Mouse (Mus musculus) testis, postnatal 10 days (tissue): ENCODE measurements around the gene Tubd1.

Experiments used
- DNase-seq: peaks from one replicate; pipeline ENCODE4 v3.0.0; 2021; ENCODE audit warnings: low spot score

The Tubd1 gene

DNA sequence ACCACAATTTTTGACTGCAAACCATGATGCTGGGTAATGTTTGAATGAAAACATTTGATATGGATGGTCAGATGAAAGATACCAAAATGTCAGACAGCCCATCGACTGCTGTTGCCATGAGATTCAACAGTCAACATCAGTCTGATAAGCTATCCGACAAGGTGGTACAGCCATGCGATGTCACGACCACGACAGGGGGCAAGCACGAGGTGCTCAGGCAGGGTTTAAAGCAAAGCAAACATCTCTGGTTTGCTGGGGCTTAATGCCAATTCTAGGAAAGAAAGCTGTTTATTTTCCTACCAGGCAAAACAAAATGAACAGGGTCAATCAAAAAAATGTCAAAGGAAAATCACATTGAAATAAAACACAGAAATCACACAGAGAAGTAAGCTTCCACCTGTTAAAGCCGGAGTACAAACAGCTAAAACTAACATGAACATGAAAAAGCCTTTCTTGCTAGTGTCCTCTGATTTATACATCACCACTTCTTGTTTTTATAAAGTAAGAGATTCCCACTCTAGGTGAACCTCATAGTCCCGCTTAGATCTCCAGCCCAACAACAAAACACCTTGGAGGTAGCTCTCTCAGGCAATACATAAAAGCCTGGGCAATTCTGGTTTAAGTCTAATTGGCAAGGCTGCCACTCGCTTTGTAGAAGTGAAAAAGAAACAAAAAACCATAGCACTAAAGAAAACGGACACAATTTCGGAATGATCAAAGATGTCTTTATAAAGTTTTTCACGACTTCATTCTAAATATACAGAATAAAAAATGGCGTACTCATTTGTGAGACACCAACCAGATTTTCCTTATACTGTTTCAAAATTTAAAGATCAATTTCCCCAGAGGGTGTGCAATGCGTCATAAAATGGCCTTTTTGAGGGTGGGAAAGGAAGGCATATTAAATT, 39.5 kb downstream of the Tubd1 start:
- DNase-seq, result no peak

DNA sequence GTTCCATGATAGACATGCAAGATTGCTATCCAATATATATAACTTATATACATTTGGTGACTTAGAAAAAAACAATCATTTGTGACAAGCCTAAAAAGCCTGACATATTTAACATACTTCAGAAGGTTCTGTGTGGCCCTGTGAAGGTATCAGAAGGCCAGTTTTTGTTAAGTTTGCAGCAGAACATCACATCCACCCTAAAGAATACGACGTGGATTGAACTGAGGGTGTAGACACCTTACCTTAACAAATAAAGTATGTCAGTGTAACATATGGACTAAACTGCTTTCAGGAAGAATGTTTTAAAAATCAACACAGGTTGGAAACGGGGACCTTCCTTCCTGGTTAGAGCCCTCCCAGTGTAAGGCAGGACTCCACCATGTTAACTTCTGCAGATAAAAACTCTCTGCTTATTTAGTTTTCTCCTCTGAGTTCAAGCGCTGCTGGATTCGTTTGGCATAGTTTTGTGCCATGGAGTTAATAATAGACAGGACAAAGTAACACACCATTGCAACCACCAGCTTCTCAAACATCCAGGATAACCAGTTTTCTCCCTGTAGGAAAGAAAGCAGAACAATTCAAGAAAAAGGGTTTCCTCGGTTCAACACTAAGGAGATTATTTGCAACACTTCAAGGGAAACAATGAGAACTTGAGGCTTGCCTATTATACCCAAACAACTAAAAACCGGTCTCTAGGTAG, 40.3 kb downstream of the Tubd1 start:
- DNase-seq, result no peak

DNA sequence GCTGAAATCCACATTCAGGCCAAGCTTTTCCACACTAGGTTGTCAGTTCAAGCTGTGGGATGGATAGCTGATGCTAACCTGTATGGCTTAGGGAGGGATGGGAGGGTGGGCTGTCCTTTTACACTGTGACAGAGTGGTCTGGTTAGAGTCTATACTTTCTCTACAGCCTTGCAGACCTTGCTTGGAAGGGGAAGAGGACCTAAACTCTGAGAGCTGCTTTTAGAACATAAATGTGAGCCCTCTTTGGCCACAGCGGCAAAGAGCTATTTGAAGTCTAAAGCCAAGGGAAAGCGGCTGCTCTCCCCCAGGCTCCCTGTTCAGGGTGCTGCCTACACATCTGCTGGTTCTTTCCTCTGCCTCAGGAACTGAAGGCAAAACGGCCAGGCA, 40.8 kb downstream of the Tubd1 start:
- DNase-seq, result no peak

DNA sequence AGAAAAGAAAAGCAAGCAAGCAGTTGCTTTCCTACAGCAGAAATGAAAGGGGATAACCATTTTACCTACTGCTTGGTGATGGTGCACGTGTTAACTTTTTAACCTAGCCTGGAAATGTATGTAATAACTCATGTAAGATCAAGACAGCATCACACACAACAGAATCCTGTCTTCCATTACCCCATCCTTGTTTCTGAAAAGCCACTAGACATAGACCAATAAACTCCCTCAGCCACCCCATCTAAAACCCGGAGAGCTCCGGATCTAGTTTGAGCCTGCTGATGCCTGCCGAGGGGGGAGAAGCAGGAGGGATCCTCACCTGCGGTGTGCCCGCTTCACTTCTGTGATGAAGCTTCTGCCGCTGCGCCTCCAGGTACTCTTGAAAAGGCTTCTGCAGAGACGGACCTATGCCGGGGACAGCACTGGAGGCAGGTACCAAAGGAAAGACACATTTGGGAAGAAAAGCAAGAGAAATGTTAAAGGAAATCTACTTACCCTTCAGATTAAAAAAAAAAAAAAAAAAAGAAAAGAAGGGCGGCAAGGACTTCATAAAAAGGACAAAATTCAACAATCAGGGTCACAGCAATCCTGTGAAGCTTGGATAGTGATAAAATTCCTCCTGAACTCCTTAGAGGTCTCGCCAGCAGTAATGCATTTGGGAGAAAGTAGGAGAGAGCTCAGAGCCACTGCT, 41.5 kb downstream of the Tubd1 start:
- no peak for DNase-seq

DNA sequence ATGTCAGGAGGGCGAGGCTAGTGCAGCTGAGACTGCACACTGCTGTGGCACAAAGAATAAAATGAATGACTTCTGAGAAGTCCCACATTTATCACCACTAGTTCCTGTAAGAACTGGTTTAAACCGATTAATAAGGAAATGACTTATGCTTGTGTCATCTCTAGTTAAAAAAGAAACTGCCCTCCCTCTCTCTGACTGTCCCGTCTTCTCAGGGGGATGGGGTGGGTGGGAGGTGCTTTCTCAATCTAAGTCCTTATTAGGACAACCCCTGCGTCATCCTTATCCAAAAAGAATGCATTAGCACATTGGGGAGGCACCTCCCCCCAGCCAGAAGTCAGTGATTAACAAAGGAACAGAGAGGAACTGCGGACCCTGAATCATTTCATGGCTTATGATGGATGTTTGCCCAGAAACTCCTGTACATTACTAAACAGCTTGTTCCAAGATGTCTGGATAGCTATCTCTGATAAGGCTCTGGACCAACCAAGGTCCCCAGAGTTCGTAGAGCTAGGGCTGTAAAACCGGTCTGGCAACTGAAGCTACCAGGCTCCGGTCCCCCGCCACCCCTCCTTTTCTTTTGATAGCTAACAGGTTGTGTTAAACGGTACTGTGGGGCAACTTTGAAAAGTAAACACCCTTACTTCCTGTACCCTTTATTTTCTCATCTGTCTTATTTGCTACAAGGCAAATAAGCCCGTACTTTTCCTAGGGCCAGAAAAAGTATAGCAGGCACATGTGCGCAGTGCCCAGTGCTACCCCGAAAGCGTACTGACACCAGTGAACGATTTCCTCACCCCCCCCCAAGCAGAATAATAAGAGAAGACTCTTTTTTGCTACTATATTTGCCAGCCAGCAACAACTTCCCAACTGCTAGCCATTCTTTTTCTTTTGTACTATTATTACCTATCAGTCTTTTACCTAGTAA, 42.3 kb downstream of the Tubd1 start:
- no peak for DNase-seq

DNA sequence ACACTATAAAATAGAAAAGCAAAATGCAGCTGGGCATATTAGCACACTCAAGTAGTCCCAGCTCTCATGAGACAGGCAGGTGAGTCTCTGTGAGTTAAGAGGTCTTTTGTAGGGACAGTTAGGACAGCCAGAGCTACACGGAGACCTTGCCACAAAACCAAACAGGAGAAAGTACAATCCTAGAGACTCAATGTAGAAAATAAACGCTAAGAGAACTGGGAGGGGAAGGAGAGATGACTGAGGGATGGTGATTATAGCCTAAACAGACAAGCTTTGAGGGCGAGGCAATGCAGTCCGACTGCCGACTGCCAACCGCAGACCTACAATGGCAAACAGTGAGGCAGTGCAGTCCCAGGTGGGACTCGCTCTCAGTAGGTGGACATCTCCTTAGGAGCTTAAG, 43.0 kb downstream of the Tubd1 start:
- no peak for DNase-seq

DNA sequence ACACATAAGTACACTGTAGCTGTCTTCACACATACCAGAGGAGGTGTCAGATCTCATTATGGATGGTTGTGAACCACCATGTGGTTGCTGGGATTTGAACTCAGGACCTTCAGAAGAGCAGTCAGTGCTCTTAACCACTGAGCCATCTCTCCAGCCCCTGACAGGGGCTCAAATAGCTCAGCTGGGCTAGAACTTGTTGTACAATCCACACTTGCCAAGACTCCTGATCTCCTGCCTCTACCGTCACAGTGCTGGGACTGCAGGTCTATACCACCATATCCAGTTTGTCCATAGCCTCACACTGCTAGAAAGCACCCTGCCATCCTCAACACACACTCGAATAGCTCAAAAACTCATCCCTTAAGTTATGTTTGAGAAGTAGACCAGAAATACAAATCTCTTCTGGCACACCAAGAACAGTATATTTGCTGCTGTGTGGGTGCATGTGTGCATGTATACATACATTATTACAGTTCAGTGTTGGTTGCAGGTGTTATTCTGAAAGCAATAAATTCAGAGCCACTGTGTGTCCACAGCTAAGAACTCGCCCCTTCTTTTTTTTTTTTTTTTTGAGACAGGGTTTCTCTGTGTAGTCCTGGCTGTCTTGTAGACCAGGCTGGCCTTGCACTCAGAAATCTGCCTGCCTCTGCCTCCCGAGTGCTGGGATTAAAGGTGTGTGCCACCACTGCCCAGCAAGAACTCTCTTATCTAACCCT, 44.0 kb downstream of the Tubd1 start:
- no peak for DNase-seq

DNA sequence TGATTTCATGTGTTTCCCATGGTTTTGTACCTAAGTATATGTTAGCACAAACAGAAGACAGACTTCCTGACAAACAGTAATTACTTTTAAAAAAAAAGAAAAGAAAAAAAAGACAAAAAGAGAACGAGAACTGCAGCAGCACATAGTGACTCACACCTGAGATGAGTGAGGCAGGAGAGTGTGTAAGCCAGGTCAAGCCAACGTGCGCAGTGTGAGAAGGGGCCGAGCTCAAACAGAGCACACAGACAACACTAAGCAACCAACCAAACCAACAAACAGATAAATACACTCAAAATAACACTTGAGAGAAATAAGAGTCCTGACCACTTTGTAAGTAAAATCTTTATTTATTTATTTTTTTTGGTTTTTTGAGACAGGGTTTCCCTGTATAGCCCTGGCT, 45.3 kb downstream of the Tubd1 start:
- no peak for DNase-seq

DNA sequence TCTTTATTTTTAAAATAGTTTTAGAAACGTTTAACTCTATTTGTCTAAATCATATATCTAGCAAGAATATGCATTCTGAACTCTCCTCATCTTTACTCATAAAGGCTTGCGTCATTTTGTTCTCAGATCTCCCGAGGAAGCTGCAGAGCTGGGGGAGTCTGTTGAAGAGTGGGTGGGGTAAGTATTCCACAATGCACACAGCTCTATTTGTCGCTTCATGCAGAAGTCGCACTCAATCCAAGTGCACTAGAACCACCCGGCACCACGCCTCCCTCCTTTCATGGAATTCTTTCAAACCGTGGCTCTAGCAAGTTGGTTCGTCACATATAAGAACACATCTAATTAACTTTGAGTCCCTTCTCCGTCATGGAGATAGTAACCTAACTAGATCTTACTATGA, 45.8 kb downstream of the Tubd1 start:
- DNase-seq, result no peak

DNA sequence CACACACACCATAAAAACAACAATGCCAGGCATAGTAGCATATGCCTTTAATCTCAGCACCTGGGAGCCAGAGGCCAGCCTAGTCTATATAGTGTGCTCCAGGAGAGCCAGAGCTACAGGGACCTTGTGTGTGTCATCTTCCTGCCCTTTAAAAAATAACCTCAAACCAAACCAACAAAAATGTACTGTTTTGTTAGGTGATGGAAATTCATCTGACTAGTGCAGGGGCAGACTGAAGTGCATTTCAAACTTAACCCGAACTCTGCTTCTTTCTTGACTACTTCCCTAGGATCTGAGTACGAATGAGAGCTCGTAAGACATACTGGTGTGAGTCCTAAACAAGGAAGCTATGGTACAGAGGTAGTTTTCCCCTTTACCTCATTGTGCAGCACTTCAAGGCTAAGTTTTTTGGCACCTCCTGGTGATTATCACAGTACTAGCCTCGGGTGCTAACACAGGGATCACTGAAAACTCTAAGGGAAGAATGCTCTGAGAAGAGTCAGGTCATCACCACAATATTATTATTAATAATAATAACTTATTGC, 46.6 kb downstream of the Tubd1 start:
- DNase-seq, result no peak

DNA sequence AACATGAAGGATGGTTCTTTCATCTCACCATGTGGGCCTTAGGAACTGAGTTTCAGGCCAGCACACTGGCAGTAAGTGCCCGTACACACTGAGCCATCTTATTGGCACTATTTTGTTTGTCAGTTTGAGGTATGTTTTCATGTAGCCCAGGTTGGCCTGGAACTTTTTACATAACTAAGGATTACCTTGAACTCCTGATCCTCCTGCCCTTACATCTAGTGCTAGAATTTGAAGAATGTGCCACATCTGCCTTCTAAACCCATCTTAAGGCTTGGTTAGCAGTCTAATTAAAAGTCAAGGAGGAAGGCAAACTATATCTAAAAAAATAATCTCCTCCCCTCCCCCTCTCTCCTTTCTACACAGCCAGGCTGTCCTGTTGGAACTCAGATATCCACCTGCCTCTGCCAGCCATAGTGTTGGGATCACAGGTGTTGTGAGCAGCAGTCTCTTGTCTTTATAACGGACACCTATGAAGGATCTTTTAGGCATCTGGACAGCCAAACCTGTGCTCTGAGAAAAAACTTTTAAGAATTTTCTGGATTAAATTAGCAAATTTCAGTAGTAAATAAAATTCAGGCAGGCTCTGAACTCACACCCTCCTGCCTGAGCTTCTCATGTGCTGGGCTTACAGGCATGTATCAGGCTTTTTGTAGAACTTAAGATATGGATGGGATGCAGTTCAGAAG, 47.3 kb downstream of the Tubd1 start:
- no peak for DNase-seq

DNA sequence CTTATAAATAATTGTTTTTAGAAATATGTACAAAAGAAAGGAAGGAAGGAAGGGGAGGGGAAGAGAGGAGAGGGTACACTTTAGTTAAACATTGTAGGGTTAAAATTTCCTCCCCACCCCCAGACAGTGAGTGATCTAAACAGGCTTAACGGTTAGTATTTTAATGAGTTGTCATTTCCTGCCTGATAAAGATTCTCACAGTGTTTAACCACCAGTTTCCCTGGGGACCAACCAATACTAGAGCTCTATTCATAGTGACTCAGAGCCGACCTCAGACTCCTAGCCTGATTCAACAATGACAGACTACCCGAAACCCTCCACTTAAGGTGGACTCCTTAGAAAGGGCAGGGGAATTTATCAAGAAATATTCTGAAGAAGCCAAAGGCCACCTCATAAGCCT, 48.2 kb downstream of the Tubd1 start:
- no peak for DNase-seq

DNA sequence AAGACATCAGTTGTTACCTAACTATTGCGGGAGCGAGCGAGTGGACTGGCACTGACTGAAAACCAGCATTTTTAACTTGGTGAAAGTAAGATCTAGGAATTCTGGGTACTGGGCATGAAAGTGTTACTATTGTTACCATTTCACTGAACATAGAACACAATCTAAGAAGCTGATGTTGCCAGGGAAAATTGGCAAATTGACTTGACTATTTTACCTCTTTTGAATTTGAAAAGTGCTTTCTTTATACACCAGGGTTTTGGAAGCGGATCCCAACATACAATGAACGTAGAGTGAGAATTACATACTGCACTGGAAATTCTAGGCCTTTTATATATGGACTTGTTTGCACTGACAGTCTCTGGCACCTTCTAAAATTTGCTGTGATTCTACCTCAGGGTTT, 48.7 kb downstream of the Tubd1 start:
- DNase-seq, result no peak

DNA sequence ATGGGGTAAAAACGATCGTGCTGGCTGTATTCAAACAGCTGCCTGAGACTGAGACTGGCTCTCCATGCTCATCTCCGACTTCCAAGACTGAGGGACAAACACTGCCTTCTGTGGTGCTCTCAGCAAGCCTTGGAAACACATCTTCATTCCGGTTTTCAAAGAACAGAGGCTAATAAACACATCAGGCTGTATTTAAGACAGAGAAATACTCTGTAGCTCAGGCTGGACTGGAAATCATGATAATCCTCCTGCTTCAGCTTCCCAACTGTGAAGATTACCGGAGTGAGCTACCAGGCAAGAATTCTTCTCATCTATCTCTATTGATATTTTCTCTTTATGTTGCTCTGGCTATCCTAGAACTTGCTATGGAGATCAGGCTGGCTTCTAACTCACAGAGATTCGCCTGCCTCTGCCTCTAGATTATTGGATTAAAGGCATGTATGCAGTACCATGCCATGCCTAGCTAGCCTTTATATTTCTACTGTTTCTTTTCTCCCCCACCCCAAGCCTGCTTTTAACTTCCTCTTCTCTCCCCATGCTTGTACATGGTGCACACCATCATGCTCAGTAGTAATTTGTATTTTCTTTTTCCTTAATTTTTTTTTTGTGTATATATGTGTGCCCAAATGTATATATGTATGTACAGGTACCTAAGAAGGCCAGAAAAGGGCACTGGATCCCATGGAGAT, 49.5 kb downstream of the Tubd1 start:
- no peak for DNase-seq

DNA sequence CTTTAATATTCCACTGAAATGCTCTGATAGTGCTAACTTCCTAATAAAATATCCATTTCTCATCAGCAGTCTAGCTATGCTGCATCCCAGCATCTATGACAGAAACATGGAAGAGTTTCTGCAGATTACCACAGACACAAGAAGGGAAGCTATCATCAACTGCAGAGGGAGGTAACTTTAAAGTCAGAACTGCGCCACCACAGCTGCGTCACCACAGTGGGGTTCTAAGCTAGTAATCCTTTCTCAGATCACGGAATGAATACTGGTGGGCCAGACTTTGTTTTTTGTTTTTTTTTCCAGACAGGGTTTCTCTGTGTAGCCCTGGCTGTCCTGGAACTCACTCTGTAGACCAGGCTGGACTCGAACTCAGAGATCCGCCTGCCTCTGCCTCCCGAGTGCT, 50.6 kb downstream of the Tubd1 start:
- DNase-seq, result no peak

DNA sequence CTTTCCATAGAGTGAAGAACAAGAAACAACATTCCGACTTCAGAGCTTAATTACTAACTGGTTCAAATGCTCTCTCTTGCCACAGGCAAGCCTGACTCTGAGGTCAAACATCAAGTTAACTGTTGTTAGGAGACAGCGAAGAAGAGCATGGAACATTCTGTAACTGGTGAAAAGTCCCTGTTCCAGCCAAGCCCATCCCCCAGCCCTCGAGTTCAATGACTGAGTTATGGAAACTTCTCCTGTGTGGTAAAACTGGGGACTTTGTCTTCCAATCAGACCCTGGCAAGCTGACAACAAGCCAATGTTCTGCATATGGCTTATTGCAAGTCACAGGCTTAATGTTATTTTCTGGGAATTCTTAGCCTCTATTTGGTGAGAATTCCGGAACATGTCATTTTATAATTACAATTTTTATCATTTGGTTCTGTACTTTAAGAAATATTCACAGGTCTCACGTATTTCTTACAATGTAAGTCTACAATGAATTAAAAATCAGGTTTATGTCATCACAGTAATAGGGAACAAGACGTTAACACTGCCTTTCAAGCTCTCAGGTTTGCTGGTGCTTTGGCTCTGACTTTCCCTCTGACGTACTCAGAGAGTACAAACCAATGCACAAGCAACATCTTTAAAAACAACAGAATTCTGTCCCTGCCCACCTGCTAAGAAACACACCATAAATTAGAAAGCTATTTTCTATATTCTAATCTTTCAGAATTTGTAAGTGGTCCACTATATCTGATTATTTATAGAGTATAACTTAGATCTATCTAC, 51.6 kb downstream of the Tubd1 start:
- DNase-seq, result peak; percentile 77

DNA sequence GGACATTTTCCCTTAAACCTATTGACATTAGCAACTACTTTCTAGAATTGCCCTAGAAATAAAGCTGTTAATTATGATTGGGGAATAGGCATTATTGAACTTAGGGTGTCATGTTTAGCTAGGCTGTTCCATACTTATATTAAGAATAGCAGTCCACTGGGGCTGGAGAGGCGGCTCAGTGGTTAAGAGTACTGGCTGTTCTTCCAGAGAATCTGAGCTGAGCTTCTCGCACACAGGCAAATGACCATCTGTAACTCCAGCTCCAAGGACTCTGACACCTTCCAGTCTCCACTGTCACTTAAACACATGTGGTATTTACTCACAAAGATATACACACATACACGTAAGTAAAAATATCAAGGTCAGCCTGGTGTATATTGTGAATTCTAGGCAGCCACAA, 52.2 kb downstream of the Tubd1 start:
- DNase-seq, result no peak

DNA sequence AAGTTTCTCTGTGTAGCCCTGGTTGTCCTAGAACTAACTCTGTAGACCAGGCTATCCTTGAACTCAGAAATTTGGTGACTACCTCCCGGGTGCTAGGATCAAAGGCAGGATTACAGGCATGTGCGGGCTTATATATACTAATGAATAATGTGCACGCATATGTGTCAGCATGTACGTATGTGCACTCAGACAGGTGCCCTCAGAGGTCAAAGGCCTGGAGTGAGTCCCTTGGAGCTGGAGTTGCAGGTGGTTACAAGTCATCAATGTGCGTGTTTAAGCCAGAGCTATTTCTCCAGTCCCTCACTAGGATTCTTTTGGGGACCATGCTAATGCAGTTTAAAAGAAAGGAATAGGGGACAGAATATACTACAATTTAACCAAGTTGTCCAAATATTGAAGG, 53.4 kb downstream of the Tubd1 start:
- DNase-seq, result no peak

DNA sequence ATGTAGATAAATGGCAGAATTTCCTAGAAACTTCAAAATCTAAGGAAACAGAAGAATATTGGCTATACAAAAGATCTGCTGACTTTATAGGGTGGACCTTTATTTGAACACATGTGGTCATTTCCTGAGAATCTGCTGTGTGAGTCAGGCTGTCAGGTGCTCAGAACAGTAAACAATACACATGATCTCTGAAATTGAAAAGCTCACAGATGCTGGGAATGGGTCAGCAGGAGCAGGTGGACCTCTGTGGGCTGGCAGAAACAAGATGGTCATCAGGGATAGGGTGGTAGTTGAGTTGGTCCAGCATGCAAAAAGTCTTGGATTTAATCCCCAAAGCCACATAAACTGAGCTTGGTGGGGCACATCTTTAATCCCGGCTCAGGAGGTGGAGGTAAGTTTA, 53.8 kb downstream of the Tubd1 start:
- no peak for DNase-seq
